Mouse (Mus musculus): ENCODE data around the gene Tssc4. TPM values are rescaled to one million over a fixed set of nuclear protein-coding genes. Genes with fewer than 3 reads are reported as not detected.

Gene Tssc4
- polyA plus RNA-seq, 1 experiment = 219 TPM

DNA sequence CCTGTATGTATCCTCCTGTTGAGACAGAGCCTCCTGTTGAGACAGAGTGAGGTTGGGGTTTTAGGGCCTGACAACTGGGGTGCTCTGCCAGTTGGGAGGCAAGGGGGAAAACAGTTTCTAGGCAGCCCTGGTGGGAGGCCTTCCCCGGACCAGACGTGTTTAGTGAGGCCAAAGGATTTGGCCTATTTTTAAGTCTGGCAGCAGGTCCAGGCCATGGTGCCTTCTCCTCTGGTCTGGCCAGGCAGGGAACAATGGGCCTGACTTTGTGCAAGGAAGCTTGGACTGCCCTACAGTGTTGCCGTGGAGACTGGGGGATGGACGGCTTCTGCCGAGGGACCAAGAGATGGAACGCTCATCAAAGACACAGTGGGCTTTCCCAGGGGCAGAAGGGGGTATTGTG lies 4.8 kb upstream of the Tssc4 start:
- Histone ChIP-seq H3K9me3 (no peaks in the 10 kb centered on the region), H3K4me3 (replicated peaks) (no peak overlapping the region), H3K27me3 (replicated peaks) (no peaks in the 10 kb centered on the region), H3K4me1 (peaks cover 98% of the 10 kb centered on the region), H3K36me3 (replicated peaks; ENCODE audit: low read length) (peaks cover 98% of the 10 kb centered on the region)
- TF ChIP-seq GATA1 (IDR thresholded peaks at IDR 0.05; ENCODE audit: borderline replicate concordance, low read length) (no peak), FLI1 (IDR thresholded peaks at IDR 0.05; ENCODE audit: low read length) (no peak)

DNA sequence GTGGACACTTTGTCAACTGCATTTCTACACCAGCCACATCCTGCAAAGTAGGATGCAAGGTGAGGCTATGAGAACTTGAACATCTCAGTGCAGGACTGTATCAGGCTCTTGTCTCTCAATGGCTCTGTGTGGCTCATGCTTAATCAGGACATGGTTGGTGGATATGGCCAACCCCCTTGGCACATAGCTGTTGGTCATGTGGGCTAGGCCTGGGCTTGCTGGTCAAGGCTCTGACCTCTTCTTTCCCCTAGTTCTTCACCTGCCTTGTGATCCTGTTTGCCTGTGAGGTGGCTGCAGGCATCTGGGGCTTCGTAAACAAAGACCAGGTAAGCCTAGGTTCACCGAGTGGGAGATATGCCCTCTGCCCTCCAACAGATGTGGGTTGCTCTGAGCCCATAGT lies 3.4 kb upstream of the Tssc4 start:
- no peak for TF ChIP-seq GATA1 (IDR thresholded peaks at IDR 0.05; ENCODE audit: borderline replicate concordance, low read length)
- no peak for TF ChIP-seq FLI1 (IDR thresholded peaks at IDR 0.05; ENCODE audit: low read length)
- H3K36me3 ChIP-seq (replicated peaks; ENCODE audit: low read length) = peaks cover 98% of the 10 kb centered on the region
- H3K4me3 ChIP-seq (replicated peaks) = peak overlapping the region; percentile 57
- no peaks in the 10 kb centered on the region for H3K9me3 ChIP-seq
- peaks cover 98% of the 10 kb centered on the region for H3K4me1 ChIP-seq
- H3K27me3 ChIP-seq (replicated peaks) = no peaks in the 10 kb centered on the region

DNA sequence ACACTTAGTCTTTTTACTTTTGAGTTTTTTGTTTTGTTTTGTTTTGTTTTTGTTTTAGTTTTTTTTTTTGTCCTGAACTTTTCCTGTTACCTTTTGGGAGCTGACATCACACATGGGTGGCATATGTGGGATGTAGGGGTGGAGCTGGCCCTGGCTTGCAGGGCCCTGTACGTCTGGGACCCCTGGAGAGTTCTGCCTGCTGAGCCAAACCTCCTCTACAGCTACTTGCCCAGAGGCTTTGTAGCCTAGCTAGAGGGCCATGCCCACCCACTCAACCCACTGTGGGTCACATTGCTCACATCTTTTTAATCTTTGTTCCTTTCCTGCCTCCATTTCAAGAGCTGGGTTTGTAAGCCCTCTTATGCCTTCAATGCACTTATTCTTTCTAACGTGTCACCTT lies 1.6 kb upstream of the Tssc4 start:
- TF ChIP-seq FLI1 (IDR thresholded peaks at IDR 0.05; ENCODE audit: low read length) (no peak), GATA1 (IDR thresholded peaks at IDR 0.05; ENCODE audit: borderline replicate concordance, low read length) (no peak)
- Histone ChIP-seq H3K27me3 (replicated peaks) (no peaks in the 10 kb centered on the region), H3K4me1 (peaks cover 92% of the 10 kb centered on the region), H3K36me3 (replicated peaks; ENCODE audit: low read length) (peaks cover 93% of the 10 kb centered on the region), H3K9me3 (no peaks in the 10 kb centered on the region), H3K4me3 (replicated peaks) (no peak overlapping the region)

DNA sequence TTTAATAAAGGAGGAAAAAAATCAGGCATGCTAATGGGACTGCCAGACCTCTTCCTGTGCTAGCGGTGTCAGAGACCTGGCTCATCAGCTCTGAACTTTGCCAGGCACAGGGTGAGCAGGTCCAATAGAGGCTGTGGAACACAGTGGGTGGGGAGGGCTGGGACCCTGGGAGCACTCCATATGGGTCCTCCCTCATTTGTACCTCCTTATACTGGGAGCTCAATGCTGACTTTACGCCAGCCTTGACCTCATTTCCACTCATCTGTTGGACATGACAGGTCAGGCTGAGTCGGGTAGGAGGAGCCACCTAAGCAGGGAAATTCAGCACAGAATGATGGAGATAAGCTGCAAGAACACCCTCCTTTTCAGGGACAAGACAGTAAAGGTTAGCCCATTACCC lies 1.2 kb upstream of the Tssc4 start:
- H3K4me3 ChIP-seq (replicated peaks) = peak overlapping the region; percentile 96
- TF ChIP-seq GATA1 (IDR thresholded peaks at IDR 0.05; ENCODE audit: borderline replicate concordance, low read length) (no peak), FLI1 (IDR thresholded peaks at IDR 0.05; ENCODE audit: low read length) (no peak)
- H3K36me3 ChIP-seq (replicated peaks; ENCODE audit: low read length) = peaks cover 89% of the 10 kb centered on the region
- peaks cover 92% of the 10 kb centered on the region for H3K4me1 ChIP-seq
- H3K27me3 ChIP-seq (replicated peaks) = no peaks in the 10 kb centered on the region
- H3K9me3 ChIP-seq = no peaks in the 10 kb centered on the region

DNA sequence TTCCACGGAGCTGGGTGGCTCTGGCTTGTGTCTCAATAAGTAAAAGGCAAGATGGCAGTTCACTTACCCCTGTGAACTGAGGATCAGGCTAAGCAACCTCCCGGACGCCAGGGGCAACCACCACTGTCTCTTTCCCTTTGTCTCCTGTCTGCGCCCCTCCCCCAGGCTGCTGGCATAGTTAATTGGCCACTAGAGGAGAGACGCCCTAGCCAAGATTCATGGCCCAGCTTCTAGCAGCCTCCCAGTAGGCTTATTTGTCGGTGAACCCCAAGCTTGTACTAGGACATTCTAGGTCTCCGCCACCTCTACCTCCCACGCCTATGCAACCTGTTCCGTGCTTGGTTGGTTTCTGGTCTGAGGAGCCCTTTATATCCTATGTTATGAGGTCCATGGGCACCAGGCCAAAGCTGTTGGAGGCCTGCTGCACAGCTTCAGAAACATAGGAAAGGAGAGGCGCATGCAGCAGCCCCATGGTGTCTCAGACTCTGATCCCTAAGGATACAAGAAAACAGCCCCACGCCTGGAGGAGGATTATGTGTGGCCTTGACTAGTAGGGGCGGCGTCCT lies 650 bp upstream of the Tssc4 start:
- peaks cover 83% of the 10 kb centered on the region for H3K36me3 ChIP-seq (replicated peaks; ENCODE audit: low read length)
- H3K4me1 ChIP-seq = peaks cover 92% of the 10 kb centered on the region

DNA sequence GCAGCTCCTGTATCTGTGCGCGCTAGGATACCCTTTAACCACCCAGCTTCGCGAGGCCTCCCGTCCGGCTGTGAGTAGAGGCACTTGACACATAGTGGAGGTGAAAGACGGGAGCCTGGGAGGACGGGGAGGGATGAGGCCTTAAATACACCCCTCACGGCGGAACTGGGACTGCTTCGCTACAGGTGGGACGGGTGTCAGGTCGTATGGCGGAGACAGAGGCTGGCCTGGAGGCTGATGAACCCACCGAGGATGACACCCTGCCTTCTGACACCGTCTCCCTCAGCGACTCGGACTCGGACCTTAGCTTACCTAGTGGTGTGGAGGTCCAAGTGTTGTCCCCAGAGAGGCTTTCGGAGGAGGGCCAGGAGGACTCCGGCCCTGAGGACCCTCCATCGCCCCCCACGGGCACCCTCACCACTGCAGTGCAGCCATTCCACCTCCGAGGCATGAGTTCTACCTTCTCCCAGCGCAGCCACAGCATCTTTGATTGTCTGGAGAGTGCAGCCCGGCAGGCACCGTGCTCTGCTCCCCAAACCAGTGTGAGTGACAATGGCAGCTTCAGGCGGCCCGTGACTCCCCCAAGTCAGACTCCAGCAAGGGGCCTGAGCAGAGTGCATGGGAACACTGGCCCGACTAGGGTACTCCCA lies 827 bp downstream of the Tssc4 start:
- peaks cover 15% of the 10 kb centered on the region for H3K27me3 ChIP-seq (replicated peaks)
- H3K4me1 ChIP-seq = peaks cover 81% of the 10 kb centered on the region
- H3K9me3 ChIP-seq = no peaks in the 10 kb centered on the region
- H3K36me3 ChIP-seq (replicated peaks; ENCODE audit: low read length) = peaks cover 69% of the 10 kb centered on the region
- peak overlapping the region; percentile 96 for H3K4me3 ChIP-seq (replicated peaks)
- TF ChIP-seq GATA1 (IDR thresholded peaks at IDR 0.05; ENCODE audit: borderline replicate concordance, low read length) (no peak), FLI1 (IDR thresholded peaks at IDR 0.05; ENCODE audit: low read length) (no peak)

More for the DNA sequence above, 650 bp upstream of the Tssc4 start:
- H3K27me3 ChIP-seq (replicated peaks) = peaks cover 2% of the 10 kb centered on the region
- H3K9me3 ChIP-seq = no peaks in the 10 kb centered on the region
- peak overlapping the region; percentile 96 for H3K4me3 ChIP-seq (replicated peaks)
- TF ChIP-seq FLI1 (IDR thresholded peaks at IDR 0.05; ENCODE audit: low read length) (no peak), GATA1 (IDR thresholded peaks at IDR 0.05; ENCODE audit: borderline replicate concordance, low read length) (no peak)

DNA sequence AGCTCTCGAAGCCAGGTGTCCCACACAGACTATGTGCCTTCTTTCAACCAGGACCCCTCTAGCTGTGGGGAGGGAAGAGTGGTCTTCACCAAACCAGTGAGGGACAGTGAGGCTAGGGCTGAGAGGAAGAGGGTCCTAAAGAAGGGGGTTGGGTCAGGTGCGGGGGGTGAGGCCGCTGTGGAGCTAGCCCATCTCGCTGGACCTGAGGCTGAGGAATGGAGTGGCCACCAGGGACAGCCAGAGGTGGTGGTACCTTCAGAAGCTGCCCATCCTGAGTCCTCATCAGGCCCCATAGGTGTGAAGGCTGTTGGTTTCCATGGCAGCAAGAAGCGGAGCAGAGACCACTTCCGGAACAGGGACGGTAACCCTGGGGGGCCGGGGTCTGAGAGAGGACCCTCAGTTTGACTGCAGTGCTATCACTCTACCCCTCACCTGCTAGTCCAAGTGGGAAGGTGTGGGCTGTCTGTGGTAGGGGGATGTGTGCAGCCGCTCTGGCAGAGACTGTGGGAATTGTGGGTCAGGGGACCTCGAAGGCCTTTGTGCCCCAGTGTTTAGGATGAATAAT lies 1.5 kb downstream of the Tssc4 start:
- H3K27me3 ChIP-seq (replicated peaks) = peaks cover 22% of the 10 kb centered on the region
- peak overlapping the region; percentile 96 for H3K4me3 ChIP-seq (replicated peaks)
- no peaks in the 10 kb centered on the region for H3K9me3 ChIP-seq
- TF ChIP-seq GATA1 (IDR thresholded peaks at IDR 0.05; ENCODE audit: borderline replicate concordance, low read length) (no peak), FLI1 (IDR thresholded peaks at IDR 0.05; ENCODE audit: low read length) (no peak)
- peaks cover 62% of the 10 kb centered on the region for H3K36me3 ChIP-seq (replicated peaks; ENCODE audit: low read length)
- peaks cover 79% of the 10 kb centered on the region for H3K4me1 ChIP-seq

DNA sequence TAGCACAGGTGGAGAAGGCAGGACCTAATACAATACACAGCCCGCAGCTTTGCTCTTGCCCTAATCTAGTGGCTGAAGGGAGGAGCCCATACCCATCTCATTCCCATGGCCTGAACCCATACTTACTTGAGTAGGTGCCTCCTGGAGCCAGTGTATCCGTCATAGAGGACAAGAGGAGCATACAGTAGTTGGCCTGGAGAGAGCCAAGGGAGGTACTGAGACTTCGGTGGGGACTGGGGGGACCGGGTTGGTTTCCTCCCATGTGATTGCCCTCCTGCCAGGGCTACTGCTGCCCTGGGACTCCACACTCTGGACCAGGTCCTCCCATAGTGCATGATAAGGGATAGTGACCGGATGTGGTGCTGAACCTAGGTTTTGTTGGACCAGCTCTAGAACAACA lies 3.6 kb downstream of the Tssc4 start:
- H3K27me3 ChIP-seq (replicated peaks) = peaks cover 42% of the 10 kb centered on the region
- TF ChIP-seq FLI1 (IDR thresholded peaks at IDR 0.05; ENCODE audit: low read length) = no peak
- TF ChIP-seq GATA1 (IDR thresholded peaks at IDR 0.05; ENCODE audit: borderline replicate concordance, low read length) = no peak
- H3K36me3 ChIP-seq (replicated peaks; ENCODE audit: low read length) = peaks cover 41% of the 10 kb centered on the region
- H3K9me3 ChIP-seq = no peaks in the 10 kb centered on the region
- H3K4me3 ChIP-seq (replicated peaks) = no peak overlapping the region
- peaks cover 59% of the 10 kb centered on the region for H3K4me1 ChIP-seq

DNA sequence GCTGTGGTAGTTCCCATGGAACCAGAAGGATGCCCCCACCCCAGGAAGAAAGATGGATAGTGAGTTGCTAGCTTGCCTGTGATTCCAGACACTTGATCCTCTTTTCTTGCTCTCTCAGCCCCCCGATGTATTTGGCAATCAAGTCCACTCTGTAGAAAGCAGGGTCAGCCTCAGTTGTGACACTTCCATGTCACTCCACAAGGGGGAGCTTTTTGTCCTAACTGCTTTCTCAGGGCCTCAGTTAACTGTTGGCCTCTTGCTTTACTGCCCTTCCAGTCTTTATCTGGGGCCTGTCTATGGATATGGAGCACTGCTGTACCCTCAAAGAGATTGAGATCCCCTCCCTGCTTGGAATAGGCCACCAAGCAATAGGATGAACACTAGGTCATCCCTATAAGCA lies 4.0 kb downstream of the Tssc4 start:
- Histone ChIP-seq H3K9me3 (no peaks in the 10 kb centered on the region), H3K4me3 (replicated peaks) (no peak overlapping the region), H3K36me3 (replicated peaks; ENCODE audit: low read length) (peaks cover 37% of the 10 kb centered on the region), H3K27me3 (replicated peaks) (peaks cover 47% of the 10 kb centered on the region), H3K4me1 (peaks cover 54% of the 10 kb centered on the region)
- no peak for TF ChIP-seq FLI1 (IDR thresholded peaks at IDR 0.05; ENCODE audit: low read length)
- TF ChIP-seq GATA1 (IDR thresholded peaks at IDR 0.05; ENCODE audit: borderline replicate concordance, low read length) = no peak

DNA sequence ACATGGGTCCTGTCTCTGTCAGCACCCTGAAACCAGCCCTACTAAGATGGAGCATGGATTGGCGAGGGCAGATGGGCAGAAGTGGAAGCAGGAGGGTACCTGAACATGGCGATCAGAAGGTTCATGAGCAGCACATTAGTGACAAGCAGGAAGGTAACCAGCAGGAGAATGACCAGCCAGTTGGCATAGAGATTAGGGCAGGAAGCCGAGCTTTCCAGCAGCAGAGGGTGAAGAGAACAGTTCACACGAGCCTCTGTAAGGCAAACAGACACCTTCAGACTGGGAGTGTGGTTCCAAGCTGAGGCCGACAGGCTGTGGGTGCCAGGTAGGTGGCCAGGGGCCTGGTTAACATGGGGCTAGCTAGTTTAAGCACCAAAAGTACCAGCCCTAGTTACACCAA lies 6.3 kb downstream of the Tssc4 start:
- Histone ChIP-seq H3K4me1 (peaks cover 38% of the 10 kb centered on the region), H3K27me3 (replicated peaks) (peaks cover 70% of the 10 kb centered on the region), H3K4me3 (replicated peaks) (no peak overlapping the region), H3K36me3 (replicated peaks; ENCODE audit: low read length) (peaks cover 16% of the 10 kb centered on the region), H3K9me3 (no peaks in the 10 kb centered on the region)
- no peak for TF ChIP-seq GATA1 (IDR thresholded peaks at IDR 0.05; ENCODE audit: borderline replicate concordance, low read length)
- no peak for TF ChIP-seq FLI1 (IDR thresholded peaks at IDR 0.05; ENCODE audit: low read length)

All from megakaryocyte, embryonic 14.5 days (primary cell).